Mouse (Mus musculus) C2C12 (cell line): ENCODE measurements around the gene Gan. TPM values are rescaled to one million over a fixed set of nuclear protein-coding genes. Genes with fewer than 3 reads are reported as not detected.

Source experiments
- H3K27me3 ChIP-seq: one replicate; pipeline ENCODE4 v1.6.1; 2011; ENCODE audit not compliant: control insufficient read depth, insufficient read depth, insufficient read length
- H3K36me3 ChIP-seq: one replicate; pipeline ENCODE4 v1.6.1; 2011; ENCODE audit not compliant: control insufficient read depth, insufficient read depth
- H3K4me3 ChIP-seq: one replicate; pipeline ENCODE4 v1.5.1; 2011; ENCODE audit warnings: mild to moderate bottlenecking, control low read depth; ENCODE audit not compliant: poor library complexity, insufficient read depth, severe bottlenecking
- H3K79me2 ChIP-seq: one replicate; pipeline ENCODE4 v1.6.1; 2011; ENCODE audit not compliant: control insufficient read depth, insufficient read depth
- H3K79me3 ChIP-seq: one replicate; pipeline ENCODE4 v1.6.1; 2011; ENCODE audit warnings: low read depth, control low read depth
- H3ac ChIP-seq: one replicate; pipeline ENCODE3; 2011; ENCODE audit warnings: low read depth; ENCODE audit not compliant: control insufficient read depth, insufficient read length
- CEBPB ChIP-seq: IDR thresholded peaks from one replicate; pipeline ENCODE4 v1.6.1; 2011; ENCODE audit warnings: low read depth, mild to moderate bottlenecking, control low read depth, moderate library complexity
- CTCF ChIP-seq: IDR thresholded peaks from one replicate; pipeline ENCODE4 v1.5.1; 2011; ENCODE audit not compliant: control insufficient read depth, insufficient read depth, insufficient read length
- FOSL1 ChIP-seq: IDR thresholded peaks from one replicate; pipeline ENCODE4 v1.8.0; 2011; ENCODE audit warnings: mild to moderate bottlenecking, low read length; ENCODE audit not compliant: poor library complexity, insufficient read depth, severe bottlenecking
- MAX ChIP-seq: IDR thresholded peaks from one replicate; pipeline ENCODE4 v1.6.1; 2011; ENCODE audit warnings: mild to moderate bottlenecking, control low read depth
- MYOD1 ChIP-seq: IDR thresholded peaks from one replicate; pipeline ENCODE4 v1.6.1; 2011; ENCODE audit warnings: low read depth; ENCODE audit not compliant: control insufficient read depth, insufficient read length
- MYOG ChIP-seq: IDR thresholded peaks from one replicate; pipeline ENCODE4 v1.6.1; 2011; ENCODE audit not compliant: control insufficient read depth, insufficient read length; ENCODE audit errors: extremely low read depth
- USF1 ChIP-seq: IDR thresholded peaks from one replicate; pipeline ENCODE4 v1.6.1; 2011; ENCODE audit warnings: low read depth, mild to moderate bottlenecking, control low read depth, moderate library complexity
- long read RNA-seq, 2 experiments: library from polyadenylated mRNA; unstranded; transcript quantifications; one replicate each; pipeline ENCODE4 v2.0.0; 2019 to 2020
- polyA plus RNA-seq: library from polyadenylated mRNA; unstranded; fragments of >200 nt; fragmentation: generic; extraction: Trizol; gene quantifications from one replicate; pipeline ENCODE4 v1.2.1, GENCODE M21; 2012; ENCODE audit warnings: missing spikeins

The Gan gene
- 2.7 TPM for polyA plus RNA-seq
- long read RNA-seq, experiment 1, partial matches to known transcripts, result 0 of 2 reads
- long read RNA-seq, experiment 1, other reads (novel, unspliced or antisense), result 2 of 2 reads
- long read RNA-seq, experiment 2, partial matches to known transcripts, result 0 of 6 reads
- long read RNA-seq, experiment 2, other reads (novel, unspliced or antisense), result 5 of 6 reads

- H3K79me2 ChIP-seq, result peaks cover 78% of the 10 kb centered on the region
- TF ChIP-seq FOSL1, result no peak
- TF ChIP-seq MYOG, result no peak
- TF ChIP-seq CTCF, result no peak
- no peak for TF ChIP-seq CEBPB
- TF ChIP-seq USF1, result no peak
- no peak for TF ChIP-seq MAX
- no peak for TF ChIP-seq MYOD1
- no peaks in the 10 kb centered on the region for H3K27me3 ChIP-seq
- H3ac ChIP-seq, result peak within 1 kb of the TSS; percentile 87
- peaks cover 24% of the 10 kb centered on the region for H3K79me3 ChIP-seq
- peak within 1 kb of the TSS; percentile 85 for H3K4me3 ChIP-seq
- no peaks in the 10 kb centered on the region for H3K36me3 ChIP-seq
Observed at GRCm38 (mm10) chr8:117158135-117158761, at the start of gene Gan. Gene Gan (plus strand): TSS chr8:117158135.

GRCm38 (mm10) chr8:117109018-117109711 is 48.8 kb upstream of the Gan start:
- H3K4me3 ChIP-seq, result no peak overlapping the region
- H3K36me3 ChIP-seq, result no peaks in the 10 kb centered on the region
- no peak for TF ChIP-seq FOSL1
- TF ChIP-seq MAX, result no peak
- no peak for TF ChIP-seq CTCF
- no peak for TF ChIP-seq MYOD1
- TF ChIP-seq USF1, result no peak
- TF ChIP-seq MYOG, result no peak
- TF ChIP-seq CEBPB, result no peak
- H3ac ChIP-seq, result no peak overlapping the region
- no peaks in the 10 kb centered on the region for H3K79me3 ChIP-seq
- H3K79me2 ChIP-seq, result no peaks in the 10 kb centered on the region
- H3K27me3 ChIP-seq, result no peaks in the 10 kb centered on the region

- no peak for TF ChIP-seq FOSL1
- TF ChIP-seq MYOD1, result no peak
- no peak for TF ChIP-seq CEBPB
- no peak for TF ChIP-seq MYOG
- TF ChIP-seq MAX, result no peak
- TF ChIP-seq CTCF, result no peak
- TF ChIP-seq USF1, result no peak
- H3K27me3 ChIP-seq, result no peaks in the 10 kb centered on the region
- H3K79me2 ChIP-seq, result no peaks in the 10 kb centered on the region
- H3K36me3 ChIP-seq, result no peaks in the 10 kb centered on the region
- H3K79me3 ChIP-seq, result no peaks in the 10 kb centered on the region
- no peak overlapping the region for H3K4me3 ChIP-seq
- no peak overlapping the region for H3ac ChIP-seq
Observed at GRCm38 (mm10) chr8:117109801-117110390, 48.0 kb upstream of the Gan start.

GRCm38 (mm10) chr8:117111641-117112040 is 46.3 kb upstream of the Gan start:
- Histone ChIP-seq H3K27me3 (no peaks in the 10 kb centered on the region), H3ac (no peak overlapping the region), H3K79me3 (no peaks in the 10 kb centered on the region), H3K79me2 (no peaks in the 10 kb centered on the region), H3K36me3 (no peaks in the 10 kb centered on the region), H3K4me3 (no peak overlapping the region)
- no peak for TF ChIP-seq CTCF
- TF ChIP-seq CEBPB, result no peak
- TF ChIP-seq MYOG, result no peak
- TF ChIP-seq FOSL1, result no peak
- no peak for TF ChIP-seq MAX
- TF ChIP-seq MYOD1, result no peak
- TF ChIP-seq USF1, result no peak

GRCm38 (mm10) chr8:117112261-117112660 is 45.7 kb upstream of the Gan start:
- Histone ChIP-seq H3ac (no peak overlapping the region), H3K79me2 (no peaks in the 10 kb centered on the region), H3K36me3 (no peaks in the 10 kb centered on the region), H3K27me3 (no peaks in the 10 kb centered on the region), H3K79me3 (no peaks in the 10 kb centered on the region), H3K4me3 (no peak overlapping the region)
- TF ChIP-seq MYOG, result no peak
- no peak for TF ChIP-seq CTCF
- no peak for TF ChIP-seq FOSL1
